Comparison of ENCODE assay signal across 7 mouse cellular contexts in the genomic region with DNA sequence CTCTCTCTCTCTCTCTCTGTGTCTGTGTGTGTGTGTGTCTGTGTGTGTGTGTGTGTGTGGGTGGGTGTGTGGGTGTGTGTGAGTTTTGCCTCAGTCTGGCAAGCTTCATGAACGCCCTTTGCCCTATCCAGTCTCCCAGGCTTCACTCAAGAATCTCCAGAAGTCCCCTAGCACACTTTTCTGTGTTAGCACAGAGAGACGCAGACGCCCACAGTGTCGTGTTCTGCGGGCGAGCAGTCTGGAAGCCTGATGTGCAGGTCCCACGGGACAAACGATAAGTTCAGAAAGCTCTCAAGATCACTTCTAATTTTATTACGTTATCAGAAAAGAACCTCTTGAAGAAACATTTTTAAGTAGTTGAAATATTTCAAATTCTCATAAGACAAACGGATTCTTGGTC. TPM values are rescaled to one million over a fixed set of nuclear protein-coding genes. Genes with fewer than 3 reads are reported as not detected.
A peak's percentile ranks its signal among the peaks of the same experiment; 100 is the strongest.
DNase-seq lines count a peak whose midpoint lies in the region; ATAC-seq and TF ChIP-seq lines count a peak whose summit lies in the region.

No protein-coding gene starts in this region.

- peaks cover 17% of the 10 kb centered on the region; the same call in 1 of the 2 replicates for H3K27me3 ChIP-seq in embryonic facial prominence, embryonic 13.5 days
- H3K27me3 ChIP-seq in hindbrain, embryonic 10.5 days (ENCODE audit: insufficient read depth, poor library complexity, severe bottlenecking): peaks cover 67% of the 10 kb centered on the region
- no peaks in the 10 kb centered on the region for H3K27me3 ChIP-seq in limb, embryonic 11.5 days (ENCODE audit: control insufficient read depth, insufficient read depth, low read length)
- H3K27me3 ChIP-seq in midbrain, postnatal 0 days (ENCODE audit: insufficient read depth, low read length): peaks cover 18% of the 10 kb centered on the region

- peaks cover 62% of the 10 kb centered on the region for H3K4me1 ChIP-seq in embryonic facial prominence, embryonic 13.5 days
- peaks cover 90% of the 10 kb centered on the region for H3K4me1 ChIP-seq in hindbrain, embryonic 10.5 days (replicated peaks)
- peaks cover 37% of the 10 kb centered on the region for H3K4me1 ChIP-seq in limb, embryonic 11.5 days (ENCODE audit: control insufficient read depth, insufficient read depth, low read length)
- peaks cover 8% of the 10 kb centered on the region; the same call in 1 of the 2 replicates for H3K4me1 ChIP-seq in midbrain, postnatal 0 days (ENCODE audit: insufficient read depth, low read length)

- no peak overlapping the region; the same call in 1 of the 2 replicates for H3K9ac ChIP-seq in embryonic facial prominence, embryonic 13.5 days
- H3K9ac ChIP-seq in limb, embryonic 11.5 days (ENCODE audit: low read length): no peak overlapping the region
- H3K9ac ChIP-seq in midbrain, postnatal 0 days (replicated peaks; ENCODE audit: low read length, poor library complexity, severe bottlenecking): 0 out of 2 replicates have a peak overlapping the region, but pooled peaks have one; percentile 54

- ATAC-seq in embryonic facial prominence, embryonic 13.5 days (ENCODE audit: insufficient number of reproducible peaks, insufficient read depth, low FRiP score, low TSS enrichment, low read depth): no peak
- no peak for ATAC-seq in limb, embryonic 11.5 days (ENCODE audit: insufficient number of reproducible peaks, low FRiP score, low TSS enrichment, low read depth)
- ATAC-seq in midbrain, postnatal 0 days (ENCODE audit: low FRiP score): no peak

- H3K4me2 ChIP-seq in embryonic facial prominence, embryonic 13.5 days: peak overlapping the region; percentile 96
- H3K4me2 ChIP-seq in limb, embryonic 11.5 days (ENCODE audit: low read depth, severe bottlenecking): peak overlapping the region; percentile 97
- peak overlapping the region; percentile 100 for H3K4me2 ChIP-seq in midbrain, postnatal 0 days (ENCODE audit: low read depth, low read length, poor library complexity, severe bottlenecking)

- WGBS in embryonic facial prominence, embryonic 13.5 days: 11% methylated on average over 10 of the region's 10 CpGs
- 11% methylated on average over 10 of the region's 10 CpGs for WGBS in hindbrain, embryonic 10.5 days
- WGBS in limb, embryonic 11.5 days: 20% methylated on average over 10 of the region's 10 CpGs
- 7% methylated on average over 10 of the region's 10 CpGs for WGBS in midbrain, postnatal 0 days

- H3K4me3 ChIP-seq in embryonic facial prominence, embryonic 13.5 days: peak overlapping the region; percentile 66
- H3K4me3 ChIP-seq in hindbrain, embryonic 10.5 days: peak overlapping the region; percentile 74
- no peak overlapping the region; the same call in 1 of the 2 replicates for H3K4me3 ChIP-seq in limb, embryonic 11.5 days (ENCODE audit: low read depth, low read length)
- H3K4me3 ChIP-seq in midbrain, postnatal 0 days (ENCODE audit: low read depth, low read length): peak overlapping the region; percentile 60

- H3K9me3 ChIP-seq in embryonic facial prominence, embryonic 13.5 days: no peaks in the 10 kb centered on the region
- no peaks in the 10 kb centered on the region for H3K9me3 ChIP-seq in hindbrain, embryonic 10.5 days
- H3K9me3 ChIP-seq in limb, embryonic 11.5 days (ENCODE audit: control insufficient read depth, low read length): no peaks in the 10 kb centered on the region
- H3K9me3 ChIP-seq in midbrain, postnatal 0 days (ENCODE audit: low read length): no peaks in the 10 kb centered on the region

- no peaks in the 10 kb centered on the region for H3K36me3 ChIP-seq in embryonic facial prominence, embryonic 13.5 days
- peaks cover 4% of the 10 kb centered on the region for H3K36me3 ChIP-seq in hindbrain, embryonic 10.5 days
- no peaks in the 10 kb centered on the region for H3K36me3 ChIP-seq in limb, embryonic 11.5 days (ENCODE audit: control insufficient read depth, insufficient read depth, low read length)
- no peaks in the 10 kb centered on the region for H3K36me3 ChIP-seq in midbrain, postnatal 0 days (ENCODE audit: insufficient read depth, low read length)

- no peak overlapping the region for H3K27ac ChIP-seq in embryonic facial prominence, embryonic 13.5 days
- peak overlapping the region; percentile 94 for H3K27ac ChIP-seq in hindbrain, embryonic 10.5 days
- H3K27ac ChIP-seq in limb, embryonic 11.5 days (replicated peaks; ENCODE audit: low read depth, low read length): no peak overlapping the region
- H3K27ac ChIP-seq in midbrain, postnatal 0 days (ENCODE audit: low read depth, low read length): no peak overlapping the region

- peak; percentile 46 to 52 for DNase-seq in spleen, postnatal 10 days (ENCODE audit: low spot score in 2 of 2)
- no peak for DNase-seq in spleen, adult 12 weeks (ENCODE audit: low spot score)
- no peak for DNase-seq in hindbrain, embryonic 10.5 days (ENCODE audit: low spot score)
- peak; percentile 37 for DNase-seq in limb, embryonic 11.5 days (ENCODE audit: low spot score)
- DNase-seq in midbrain, postnatal 0 days (ENCODE audit: low spot score): no peak
- no peak for DNase-seq in layer of hippocampus, adult 9-10 months (ENCODE audit: low spot score)

- no peak for TF ChIP-seq CTCF in midbrain, postnatal 0 days (IDR thresholded peaks at IDR 0.05)

RNA-seq across cellular contexts. Expression of gene Gadd45g, which starts 1.4 kb away (rescaled TPM):
- polyA plus RNA-seq in embryonic facial prominence, embryonic 13.5 days (2015; fragmentation: Nextera tagmentation; extraction: Ambion mirVana): 50.6 and 55.5 TPM in 2 replicates
- 184 and 214 TPM in 2 replicates for polyA plus RNA-seq in hindbrain, embryonic 10.5 days (2016; fragmentation: Nextera tagmentation; extraction: Ambion mirVana)
- 20.5 and 20.7 TPM in 2 replicates for polyA plus RNA-seq in limb, embryonic 11.5 days (2014; fragmentation: Nextera tagmentation; extraction: Ambion mirVana)
- 7.3 and 10.3 TPM in 2 replicates for total RNA-seq in midbrain, postnatal 0 days (2014; rRNA removed)
- polyA plus RNA-seq in midbrain, postnatal 0 days (2015; fragmentation: Nextera tagmentation; extraction: Ambion mirVana): 20.4 and 23.3 TPM in 2 replicates

RNA-seq across cellular contexts. Expression of gene Sema4d, which starts 51.5 kb away (rescaled TPM):
- polyA plus RNA-seq in embryonic facial prominence, embryonic 13.5 days (2015; fragmentation: Nextera tagmentation; extraction: Ambion mirVana): 7.3 and 9.3 TPM in 2 replicates
- 5.9 and 7.5 TPM in 2 replicates for polyA plus RNA-seq in hindbrain, embryonic 10.5 days (2016; fragmentation: Nextera tagmentation; extraction: Ambion mirVana)
- polyA plus RNA-seq in limb, embryonic 11.5 days (2014; fragmentation: Nextera tagmentation; extraction: Ambion mirVana): 5.1 and 5.3 TPM in 2 replicates
- total RNA-seq in midbrain, postnatal 0 days (2014; rRNA removed): 19.3 and 19.8 TPM in 2 replicates
- 13.6 and 13.7 TPM in 2 replicates for polyA plus RNA-seq in midbrain, postnatal 0 days (2015; fragmentation: Nextera tagmentation; extraction: Ambion mirVana)

Comparison
In these comparisons a context has a peak if more than half of its experiments do, and no peak if none do; other contexts are left out.
1. DNase-seq: peak in spleen, postnatal 10 days (2 of 2) and limb, embryonic 11.5 days (single experiment); none in spleen, adult 12 weeks (single experiment), hindbrain, embryonic 10.5 days (single experiment), midbrain, postnatal 0 days (single experiment) and layer of hippocampus, adult 9-10 months (single experiment).
2. Peak in every context shown above with its lines, with median percentiles within 50 percentile points of each other: H3K4me2 ChIP-seq.